Mouse (Mus musculus): ENCODE data around the gene Itgb7.

- no peak for TF ChIP-seq USF1 (IDR thresholded peaks at IDR 0.05; ENCODE audit: low read depth)
- TF ChIP-seq POLR2A (IDR thresholded peaks at IDR 0.05; ENCODE audit: insufficient read length, low read depth): no peak
- TF ChIP-seq TCF12 (IDR thresholded peaks at IDR 0.05; ENCODE audit: insufficient read depth, poor library complexity, severe bottlenecking): no peak
- TF ChIP-seq CEBPB (IDR thresholded peaks at IDR 0.05; ENCODE audit: insufficient read depth, poor library complexity, severe bottlenecking): no peak
- TF ChIP-seq E2F4 (IDR thresholded peaks at IDR 0.05; ENCODE audit: insufficient read depth): no peak
- TF ChIP-seq TCF3 (IDR thresholded peaks at IDR 0.05; ENCODE audit: insufficient read length, low read depth): no peak
- TF ChIP-seq MAX (IDR thresholded peaks at IDR 0.05; ENCODE audit: low read depth): no peak
- TF ChIP-seq MYOD1 (IDR thresholded peaks at IDR 0.05; ENCODE audit: control insufficient read depth in 1 of 3, insufficient read length in 2 of 3, low read depth in 2 of 3): no peak
Measured at GRCm38 (mm10) chr15:102238543-102239259, 7.0 kb upstream of the Itgb7 start.
